Mouse (Mus musculus): ENCODE measurements at regions not wholly inside any gene's neighbourhood (a gene's known extent, or its start where the extent isn't known, plus 50 kb on each side); places are given as distances from the start of the nearest gene placed in this dataset.

DNA sequence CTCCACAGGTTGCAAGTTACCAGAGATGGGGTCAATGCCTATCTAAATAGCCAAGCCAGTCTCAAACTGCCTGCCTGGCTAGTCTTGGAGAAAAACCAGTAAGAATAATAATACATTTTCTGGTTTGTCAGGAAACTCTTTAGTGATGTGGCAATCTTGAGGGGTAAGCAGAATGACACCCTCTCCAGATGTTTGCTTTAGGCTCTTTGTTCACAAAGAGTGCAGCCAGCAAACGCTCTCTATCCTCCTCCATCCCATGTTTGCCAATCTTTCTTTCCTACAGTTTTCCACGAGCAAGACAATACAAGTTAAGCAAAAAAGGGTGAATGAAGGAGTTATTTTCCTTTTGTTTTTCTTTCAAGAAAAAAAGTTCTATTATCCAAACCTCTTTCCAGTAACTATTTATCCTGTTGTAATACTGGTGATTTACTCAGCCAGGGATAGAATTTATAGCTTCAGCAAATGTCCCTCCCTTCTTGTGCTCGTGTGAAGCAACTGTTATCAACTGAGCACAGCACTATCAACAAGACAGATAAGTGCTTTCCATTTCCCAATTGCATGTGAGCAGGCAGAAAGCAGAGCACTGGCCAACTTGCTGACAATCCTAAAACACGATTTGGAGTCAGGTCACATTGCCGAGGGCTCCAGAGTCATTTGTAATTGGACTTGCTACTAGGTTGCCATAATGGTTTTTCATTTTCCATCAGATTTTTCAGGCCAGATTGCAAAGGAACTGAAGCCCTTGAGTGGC, 873.5 kb downstream of the Rapgef2 start:
- H3K9me3 ChIP-seq (replicated peaks; ENCODE audit: control insufficient read depth, low read length), result no peaks in the 10 kb centered on the region
- peaks cover 6% of the 10 kb centered on the region for H3K4me1 ChIP-seq (ENCODE audit: control insufficient read depth, insufficient read depth, low read length)
- H3K27me3 ChIP-seq (ENCODE audit: control insufficient read depth, insufficient read depth, low read length), result no peaks in the 10 kb centered on the region
- H3K4me2 ChIP-seq (ENCODE audit: low read depth, low read length), result no peak overlapping the region
- ATAC-seq (replicated peaks; ENCODE audit: extremely low read depth, insufficient read depth, low FRiP score), result 0 out of 2 replicates have a peak, but pooled peaks have one; percentile 37
- H3K36me3 ChIP-seq (ENCODE audit: control insufficient read depth, insufficient read depth), result no peaks in the 10 kb centered on the region
- no peak overlapping the region for H3K27ac ChIP-seq (ENCODE audit: low read length)
- no peak overlapping the region for H3K4me3 ChIP-seq (ENCODE audit: low read length)
- H3K9ac ChIP-seq (ENCODE audit: low read length), result no peak overlapping the region
- 19% methylated on average over 5 of the region's 5 CpGs for WGBS

GRCm38 (mm10) chr3:78411395-78411794, 874.9 kb downstream of the Rapgef2 start:
- Histone ChIP-seq H3K4me3 (ENCODE audit: low read length) (no peak overlapping the region), H3K27ac (ENCODE audit: low read length) (no peak overlapping the region), H3K36me3 (ENCODE audit: control insufficient read depth, insufficient read depth) (no peaks in the 10 kb centered on the region), H3K4me1 (ENCODE audit: control insufficient read depth, insufficient read depth, low read length) (peaks cover 6% of the 10 kb centered on the region), H3K9me3 (replicated peaks; ENCODE audit: control insufficient read depth, low read length) (no peaks in the 10 kb centered on the region), H3K27me3 (ENCODE audit: control insufficient read depth, insufficient read depth, low read length) (no peaks in the 10 kb centered on the region), H3K9ac (ENCODE audit: low read length) (no peak overlapping the region), H3K4me2 (ENCODE audit: low read depth, low read length) (no peak overlapping the region)
- 68% methylated on average over 4 of the region's 4 CpGs for WGBS
- no peak for ATAC-seq (replicated peaks; ENCODE audit: extremely low read depth, insufficient read depth, low FRiP score)

GRCm38 (mm10) chr3:78409237-78409636, 877.1 kb downstream of the Rapgef2 start:
- Histone ChIP-seq H3K4me1 (ENCODE audit: control insufficient read depth, insufficient read depth, low read length) (peaks cover 6% of the 10 kb centered on the region), H3K27ac (ENCODE audit: low read length) (no peak overlapping the region), H3K4me2 (ENCODE audit: low read depth, low read length) (no peak overlapping the region), H3K9ac (ENCODE audit: low read length) (no peak overlapping the region), H3K4me3 (ENCODE audit: low read length) (no peak overlapping the region), H3K9me3 (replicated peaks; ENCODE audit: control insufficient read depth, low read length) (no peaks in the 10 kb centered on the region), H3K36me3 (ENCODE audit: control insufficient read depth, insufficient read depth) (no peaks in the 10 kb centered on the region), H3K27me3 (ENCODE audit: control insufficient read depth, insufficient read depth, low read length) (no peaks in the 10 kb centered on the region)
- WGBS, result 70% methylated on average over 3 of the region's 3 CpGs
- no peak for ATAC-seq (replicated peaks; ENCODE audit: extremely low read depth, insufficient read depth, low FRiP score)

- H3K27ac ChIP-seq (ENCODE audit: low read length), result no peak overlapping the region
- ATAC-seq (replicated peaks; ENCODE audit: extremely low read depth, insufficient read depth, low FRiP score), result no peak
Observed at GRCm38 (mm10) chr3:78405760-78406467, 880.4 kb downstream of the Rapgef2 start.

DNA sequence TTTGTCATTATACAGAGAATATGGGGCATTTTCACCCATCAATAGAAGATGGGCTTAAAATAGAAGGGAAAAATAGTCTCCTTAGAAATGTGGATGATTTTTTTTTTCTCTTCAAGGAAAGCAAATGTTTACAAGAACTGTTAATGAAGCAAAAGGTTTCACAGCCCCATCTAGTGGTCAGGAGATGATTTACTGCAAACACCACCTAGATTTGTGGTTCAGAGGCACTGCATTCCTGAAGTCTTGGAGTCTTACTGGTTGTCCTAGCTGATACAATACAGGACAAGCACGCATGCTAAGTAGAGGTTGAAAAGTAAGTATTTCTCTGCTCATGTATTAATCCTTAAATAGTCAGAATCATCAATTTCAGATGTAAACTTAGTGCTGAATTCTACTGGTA, 927.9 kb downstream of the Rapgef2 start:
- no peak overlapping the region for H3K4me2 ChIP-seq (ENCODE audit: low read depth, low read length)
- 40% methylated on average over 1 of the region's 1 CpGs for WGBS
- no peaks in the 10 kb centered on the region for H3K27me3 ChIP-seq (ENCODE audit: control insufficient read depth, insufficient read depth, low read length)
- no peak overlapping the region for H3K9ac ChIP-seq (ENCODE audit: low read length)
- H3K4me1 ChIP-seq (ENCODE audit: control insufficient read depth, insufficient read depth, low read length), result no peaks in the 10 kb centered on the region
- no peaks in the 10 kb centered on the region for H3K36me3 ChIP-seq (ENCODE audit: control insufficient read depth, insufficient read depth)
- no peaks in the 10 kb centered on the region for H3K9me3 ChIP-seq (replicated peaks; ENCODE audit: control insufficient read depth, low read length)
- H3K4me3 ChIP-seq (ENCODE audit: low read length), result no peak overlapping the region
- no peak overlapping the region for H3K27ac ChIP-seq (ENCODE audit: low read length)
- no peak for ATAC-seq (replicated peaks; ENCODE audit: extremely low read depth, insufficient read depth, low FRiP score)

More at GRCm38 (mm10) chr3:78405760-78406467, 880.4 kb downstream of the Rapgef2 start:
- 9% methylated on average over 6 of the region's 6 CpGs for WGBS
- Histone ChIP-seq H3K4me1 (ENCODE audit: control insufficient read depth, insufficient read depth, low read length) (no peaks in the 10 kb centered on the region), H3K36me3 (ENCODE audit: control insufficient read depth, insufficient read depth) (no peaks in the 10 kb centered on the region), H3K9ac (ENCODE audit: low read length) (no peak overlapping the region), H3K27me3 (ENCODE audit: control insufficient read depth, insufficient read depth, low read length) (no peaks in the 10 kb centered on the region), H3K9me3 (replicated peaks; ENCODE audit: control insufficient read depth, low read length) (no peaks in the 10 kb centered on the region), H3K4me2 (ENCODE audit: low read depth, low read length) (no peak overlapping the region), H3K4me3 (ENCODE audit: low read length) (no peak overlapping the region)

GRCm38 (mm10) chr3:78339891-78340290, 946.4 kb downstream of the Rapgef2 start:
- WGBS, result 71% methylated on average over 1 of the region's 1 CpGs
- no peaks in the 10 kb centered on the region for H3K36me3 ChIP-seq (ENCODE audit: control insufficient read depth, insufficient read depth)
- ATAC-seq (replicated peaks; ENCODE audit: extremely low read depth, insufficient read depth, low FRiP score), result no peak
- H3K27ac ChIP-seq (ENCODE audit: low read length), result no peak overlapping the region
- no peaks in the 10 kb centered on the region for H3K4me1 ChIP-seq (ENCODE audit: control insufficient read depth, insufficient read depth, low read length)
- no peaks in the 10 kb centered on the region for H3K27me3 ChIP-seq (ENCODE audit: control insufficient read depth, insufficient read depth, low read length)
- no peak overlapping the region for H3K4me2 ChIP-seq (ENCODE audit: low read depth, low read length)
- H3K4me3 ChIP-seq (ENCODE audit: low read length), result no peak overlapping the region
- no peak overlapping the region for H3K9ac ChIP-seq (ENCODE audit: low read length)
- H3K9me3 ChIP-seq (replicated peaks; ENCODE audit: control insufficient read depth, low read length), result no peaks in the 10 kb centered on the region

DNA sequence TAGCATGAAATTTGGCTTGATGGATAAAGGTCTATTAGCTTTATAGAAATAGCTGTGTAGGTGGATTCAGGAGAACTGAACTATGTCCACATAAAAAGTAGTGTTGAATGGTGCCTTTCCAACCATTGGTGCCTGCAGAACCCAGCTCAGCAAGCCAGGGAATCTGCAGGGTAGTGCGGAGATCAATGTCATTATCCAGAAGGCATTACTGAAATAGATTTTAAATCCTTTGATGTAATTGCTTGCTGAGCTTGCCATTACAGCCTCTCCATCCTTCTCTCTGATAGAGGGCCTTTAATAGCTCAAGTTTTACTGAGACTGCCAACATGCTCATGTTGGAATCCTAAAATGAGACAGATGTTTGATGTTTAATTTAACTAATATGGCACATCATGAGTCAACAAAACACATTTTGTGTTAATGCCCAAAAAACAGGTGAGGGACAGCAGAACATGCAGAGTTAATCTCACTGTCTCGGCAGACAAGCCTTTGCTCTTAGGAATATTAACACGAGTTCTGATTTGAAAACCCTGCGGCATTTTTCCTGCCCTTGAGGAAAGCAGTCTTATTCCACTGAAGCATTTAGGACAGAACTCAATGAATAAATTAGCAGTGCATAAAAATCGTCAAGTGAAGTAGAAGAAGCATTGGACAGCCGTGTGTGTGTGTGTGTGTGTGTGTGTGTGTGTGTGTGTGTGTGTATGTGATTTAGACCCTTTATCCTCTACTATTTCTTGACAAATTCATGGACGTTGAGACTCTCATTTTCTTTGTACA, 974.5 kb downstream of the Rapgef2 start:
- no peak overlapping the region for H3K27ac ChIP-seq (ENCODE audit: low read length)
- H3K9ac ChIP-seq (ENCODE audit: low read length), result no peak overlapping the region
- H3K4me3 ChIP-seq (ENCODE audit: low read length), result no peak overlapping the region
- H3K4me1 ChIP-seq (ENCODE audit: control insufficient read depth, insufficient read depth, low read length), result no peaks in the 10 kb centered on the region
- ATAC-seq (replicated peaks; ENCODE audit: extremely low read depth, insufficient read depth, low FRiP score), result no peak
- H3K27me3 ChIP-seq (ENCODE audit: control insufficient read depth, insufficient read depth, low read length), result no peaks in the 10 kb centered on the region
- H3K9me3 ChIP-seq (replicated peaks; ENCODE audit: control insufficient read depth, low read length), result no peaks in the 10 kb centered on the region
- H3K36me3 ChIP-seq (ENCODE audit: control insufficient read depth, insufficient read depth), result no peaks in the 10 kb centered on the region
- H3K4me2 ChIP-seq (ENCODE audit: low read depth, low read length), result no peak overlapping the region
- 74% methylated on average over 7 of the region's 7 CpGs for WGBS

- Histone ChIP-seq H3K4me3 (ENCODE audit: low read length) (no peak overlapping the region), H3K27ac (ENCODE audit: low read length) (no peak overlapping the region), H3K9ac (ENCODE audit: low read length) (no peak overlapping the region), H3K36me3 (ENCODE audit: control insufficient read depth, insufficient read depth) (no peaks in the 10 kb centered on the region), H3K27me3 (ENCODE audit: control insufficient read depth, insufficient read depth, low read length) (no peaks in the 10 kb centered on the region), H3K4me1 (ENCODE audit: control insufficient read depth, insufficient read depth, low read length) (no peaks in the 10 kb centered on the region), H3K9me3 (replicated peaks; ENCODE audit: control insufficient read depth, low read length) (no peaks in the 10 kb centered on the region), H3K4me2 (ENCODE audit: low read depth, low read length) (no peak overlapping the region)
- ATAC-seq (replicated peaks; ENCODE audit: extremely low read depth, insufficient read depth, low FRiP score), result no peak
Observed at GRCm38 (mm10) chr3:78300506-78300905, 985.8 kb downstream of the Rapgef2 start.

DNA sequence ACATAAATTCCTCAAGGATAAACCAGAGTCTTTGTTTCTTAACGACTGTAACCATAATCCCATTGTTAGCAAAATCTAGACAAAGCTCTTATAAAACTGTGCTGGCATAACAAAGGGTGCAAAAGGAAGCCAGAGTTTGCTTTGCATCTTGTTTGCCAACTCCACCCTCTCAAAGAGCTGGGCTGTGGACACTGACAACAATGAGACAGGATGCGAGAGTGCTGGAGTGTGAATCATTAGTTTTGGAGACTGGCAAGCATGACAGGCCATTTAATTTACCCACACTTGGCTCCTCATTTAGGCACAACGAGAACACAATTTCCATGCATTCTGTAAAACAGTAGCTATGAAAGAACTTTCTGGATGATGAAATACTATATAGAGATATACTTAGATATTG, 994.4 kb downstream of the Rapgef2 start:
- no peaks in the 10 kb centered on the region for H3K4me1 ChIP-seq (ENCODE audit: control insufficient read depth, insufficient read depth, low read length)
- no peak overlapping the region for H3K4me3 ChIP-seq (ENCODE audit: low read length)
- no peak overlapping the region for H3K9ac ChIP-seq (ENCODE audit: low read length)
- no peaks in the 10 kb centered on the region for H3K36me3 ChIP-seq (ENCODE audit: control insufficient read depth, insufficient read depth)
- WGBS, result 60% methylated on average over 3 of the region's 3 CpGs
- no peak for ATAC-seq (replicated peaks; ENCODE audit: extremely low read depth, insufficient read depth, low FRiP score)
- no peak overlapping the region for H3K27ac ChIP-seq (ENCODE audit: low read length)
- no peaks in the 10 kb centered on the region for H3K9me3 ChIP-seq (replicated peaks; ENCODE audit: control insufficient read depth, low read length)
- H3K27me3 ChIP-seq (ENCODE audit: control insufficient read depth, insufficient read depth, low read length), result no peaks in the 10 kb centered on the region
- no peak overlapping the region for H3K4me2 ChIP-seq (ENCODE audit: low read depth, low read length)
